Mouse (Mus musculus) cerebral cortex, adult 2 months (tissue): ENCODE measurements around the gene Brd4.

Source experiments
- WGBS: fragments of 180-500 bp; shearing (Covaris S2); methylation state at CpG from one replicate; pipeline ENCODE4 v1.1.7; 2018; 5-methylcytosine and 5-hydroxymethylcytosine counted together

The Brd4 gene

GRCm38 (mm10) chr17:32277201-32277600 lies 7.3 kb downstream of the Brd4 start:
- WGBS, result 46% methylated on average over 1 of the region's 1 CpGs

GRCm38 (mm10) chr17:32275568-32275967 lies 9.0 kb downstream of the Brd4 start:
- 70% methylated on average over 3 of the region's 3 CpGs for WGBS

GRCm38 (mm10) chr17:32269151-32269550 lies 15.4 kb downstream of the Brd4 start:
- 61% methylated on average over 7 of the region's 7 CpGs for WGBS

GRCm38 (mm10) chr17:32268540-32268960 lies 16.0 kb downstream of the Brd4 start:
- WGBS, result 63% methylated on average over 3 of the region's 3 CpGs

- 45% methylated on average over 2 of the region's 2 CpGs for WGBS
Observed at GRCm38 (mm10) chr17:32268096-32268495, 16.4 kb downstream of the Brd4 start.

GRCm38 (mm10) chr17:32267617-32268016 lies 16.9 kb downstream of the Brd4 start:
- WGBS, result 47% methylated on average over 1 of the region's 1 CpGs

- 57% methylated on average over 2 of the region's 2 CpGs for WGBS
Observed at GRCm38 (mm10) chr17:32263672-32264071, 20.9 kb downstream of the Brd4 start.

- WGBS, result 64% methylated on average over 8 of the region's 8 CpGs
Observed at GRCm38 (mm10) chr17:32262831-32263559, 21.5 kb downstream of the Brd4 start.

GRCm38 (mm10) chr17:32258869-32259268 lies 25.7 kb downstream of the Brd4 start:
- whole genome bisulfite sequencing, result 60% methylated on average over 2 of the region's 2 CpGs

GRCm38 (mm10) chr17:32257944-32258343 lies 26.6 kb downstream of the Brd4 start:
- 53% methylated on average over 6 of the region's 6 CpGs for WGBS

GRCm38 (mm10) chr17:32257452-32257851 lies 27.1 kb downstream of the Brd4 start:
- 87% methylated on average over 2 of the region's 2 CpGs for WGBS

- 54% methylated on average over 2 of the region's 2 CpGs for WGBS
Observed at GRCm38 (mm10) chr17:32256896-32257295, 27.6 kb downstream of the Brd4 start.

GRCm38 (mm10) chr17:32253261-32253660 lies 31.3 kb downstream of the Brd4 start:
- 49% methylated on average over 2 of the region's 2 CpGs for WGBS

GRCm38 (mm10) chr17:32251827-32252470 lies 32.6 kb downstream of the Brd4 start:
- WGBS, result 56% methylated on average over 2 of the region's 2 CpGs

- WGBS, result 90% methylated on average over 1 of the region's 1 CpGs
Observed at GRCm38 (mm10) chr17:32250066-32250465, 34.5 kb downstream of the Brd4 start.

GRCm38 (mm10) chr17:32248192-32248591 lies 36.3 kb downstream of the Brd4 start:
- WGBS, result 94% methylated on average over 1 of the region's 1 CpGs

- 100% methylated on average over 1 of the region's 1 CpGs for WGBS
Observed at GRCm38 (mm10) chr17:32247616-32248015, 36.9 kb downstream of the Brd4 start.

GRCm38 (mm10) chr17:32246117-32246516 lies 38.4 kb downstream of the Brd4 start:
- 44% methylated on average over 5 of the region's 5 CpGs for WGBS

- WGBS, result 75% methylated on average over 2 of the region's 2 CpGs
Observed at GRCm38 (mm10) chr17:32240881-32241531, 43.5 kb downstream of the Brd4 start.

- 68% methylated on average over 1 of the region's 1 CpGs for WGBS
Observed at GRCm38 (mm10) chr17:32238589-32238988, 45.9 kb downstream of the Brd4 start.

- WGBS, result 35% methylated on average over 5 of the region's 5 CpGs
Observed at GRCm38 (mm10) chr17:32235534-32236191, 48.9 kb downstream of the Brd4 start.

- 95% methylated on average over 4 of the region's 4 CpGs for WGBS
Observed at GRCm38 (mm10) chr17:32229256-32229655, 55.3 kb downstream of the Brd4 start.
